Mouse (Mus musculus) G1E (cell line): ENCODE results near the gene Snx1. TPM values are rescaled to one million over a fixed set of nuclear protein-coding genes. Genes with fewer than 3 reads are reported as not detected.

ENCODE experiments used
- ATAC-seq: 2 replicates; pipeline ENCODE4 v1.8.0; 2016; ENCODE audit warnings: mild to moderate bottlenecking; ENCODE audit not compliant: insufficient number of reproducible peaks, poor library complexity, low FRiP score, severe bottlenecking; ENCODE audit errors: extremely low read depth
- DNase-seq: peaks from one replicate; pipeline ENCODE4 v3.0.0; 2012; ENCODE audit warnings: low spot score
- H3K27me3 ChIP-seq: 2 replicates; pipeline ENCODE4 v1.6.1; 2012; ENCODE audit warnings: mild to moderate bottlenecking, low read length, inconsistent platforms; ENCODE audit not compliant: insufficient read depth
- H3K36me3 ChIP-seq: replicated peaks from 2 replicates; pipeline ENCODE3; 2012; ENCODE audit warnings: mild to moderate bottlenecking, inconsistent platforms
- H3K4me1 ChIP-seq: 2 replicates; pipeline ENCODE4 v1.6.1; 2012; ENCODE audit warnings: low read depth, low read length, inconsistent platforms, mixed read lengths; ENCODE audit not compliant: insufficient read depth
- H3K4me3 ChIP-seq: 2 replicates; pipeline ENCODE4 v1.5.1; 2012; ENCODE audit warnings: low read depth, mild to moderate bottlenecking, inconsistent platforms, low read length, moderate library complexity, mixed read lengths
- H3K9me3 ChIP-seq: replicated peaks from 2 replicates; pipeline ENCODE4 v1.6.1; 2012; ENCODE audit warnings: inconsistent platforms
- CTCF ChIP-seq: IDR thresholded peaks from 2 replicates; pipeline ENCODE4 v1.5.1; 2012; ENCODE audit warnings: low read depth, low read length, inconsistent platforms, mixed read lengths
- GATA1 ChIP-seq: IDR thresholded peaks from 2 replicates; pipeline ENCODE4 v1.6.1; 2012; ENCODE audit warnings: borderline replicate concordance, low read length, inconsistent platforms, mixed read lengths
- GATA2 ChIP-seq: IDR thresholded peaks from 2 replicates; pipeline ENCODE4 v1.6.1; 2012; ENCODE audit warnings: low read depth, low read length, inconsistent platforms, borderline replicate concordance
- POLR2AphosphoS5 ChIP-seq: IDR thresholded peaks from 2 replicates; pipeline ENCODE4 v1.6.1; 2012; ENCODE audit warnings: low read depth, low read length, inconsistent platforms; ENCODE audit not compliant: insufficient replicate concordance
- TAL1 ChIP-seq: conservative IDR thresholded peaks from 2 replicates; pipeline ENCODE4 v1.6.1; 2012; ENCODE audit warnings: low read depth, low read length, inconsistent platforms, mixed read lengths
- polyA plus RNA-seq: library from polyadenylated mRNA; stranded (reverse); fragments of >175 nt; gene quantifications from 2 replicates; pipeline ENCODE4 v1.2.3, GENCODE M21; 2012
- total RNA-seq, 2 experiments: library from RNA; stranded (forward) in 1 of 2; stranded (reverse) in 1 of 2; fragments of 200-1000 nt in 1 of 2; fragments of >200 nt in 1 of 2; fragmentation: Nextera tagmentation in 1 of 2; gene quantifications; 2 replicates each; pipeline ENCODE4 v1.2.3; 2014 to 2017

Snx1 gene
- total and polyA plus RNA-seq, 3 experiments = 81.1 to 230 (median 227) TPM

- no peak for ATAC-seq
- DNase-seq = no peak
- Histone ChIP-seq H3K27me3 (no peaks in the 10 kb centered on the region), H3K4me1 (no peaks in the 10 kb centered on the region), H3K36me3 (peaks cover 69% of the 10 kb centered on the region), H3K4me3 (no peak overlapping the region), H3K9me3 (no peaks in the 10 kb centered on the region)
- TF ChIP-seq CTCF = no peak
- no peak for TF ChIP-seq POLR2AphosphoS5
- TF ChIP-seq GATA1 = no peak
- no peak for TF ChIP-seq GATA2
- no peak for TF ChIP-seq TAL1
Measured at GRCm38 (mm10) chr9:66040801-66041200, 85.6 kb downstream of the Snx1 start.

- Histone ChIP-seq H3K9me3 (no peaks in the 10 kb centered on the region), H3K4me3 (no peak overlapping the region), H3K27me3 (no peaks in the 10 kb centered on the region), H3K36me3 (peaks cover 79% of the 10 kb centered on the region), H3K4me1 (no peaks in the 10 kb centered on the region)
- ATAC-seq (no peak), DNase-seq (no peak)
- no peak for TF ChIP-seq GATA2
- TF ChIP-seq TAL1 = no peak
- no peak for TF ChIP-seq CTCF
- no peak for TF ChIP-seq GATA1
- no peak for TF ChIP-seq POLR2AphosphoS5
Measured at GRCm38 (mm10) chr9:66039290-66039689, 87.1 kb downstream of the Snx1 start.

GRCm38 (mm10) chr9:66038581-66038980 is 87.8 kb downstream of the Snx1 start:
- peaks cover 81% of the 10 kb centered on the region for H3K36me3 ChIP-seq
- no peak for TF ChIP-seq POLR2AphosphoS5
- no peak for TF ChIP-seq GATA2
- TF ChIP-seq TAL1 = no peak
- TF ChIP-seq GATA1 = no peak
- no peak for TF ChIP-seq CTCF
- H3K27me3 ChIP-seq = no peaks in the 10 kb centered on the region
- no peak overlapping the region for H3K4me3 ChIP-seq
- ATAC-seq = no peak
- H3K9me3 ChIP-seq = no peaks in the 10 kb centered on the region
- no peaks in the 10 kb centered on the region for H3K4me1 ChIP-seq
- no peak for DNase-seq

Other genes with a start within 250 kb of the Snx1 start
- 28.9 and 39.3 TPM in 2 replicates for gene Pclaf, start 236.3 kb downstream of the Snx1 start, total RNA-seq (2014; fragmentation: Nextera tagmentation)
- gene Pclaf, start 236.3 kb downstream of the Snx1 start, total RNA-seq (2017) = 95.3 and 99.4 TPM in 2 replicates
- 1.3 and 2.4 TPM in 2 replicates for gene Pclaf, start 236.3 kb downstream of the Snx1 start, polyA plus RNA-seq
- 31.9 and 40.5 TPM in 2 replicates for gene Trip4, start 217.8 kb downstream of the Snx1 start, total RNA-seq (2014; fragmentation: Nextera tagmentation)
- 24.4 and 24.7 TPM in 2 replicates for gene Trip4, start 217.8 kb downstream of the Snx1 start, total RNA-seq (2017)
- 2.6 and 5.2 TPM in 2 replicates for gene Trip4, start 217.8 kb downstream of the Snx1 start, polyA plus RNA-seq
- 63.9 and 81.9 TPM in 2 replicates for gene Csnk1g1, start 217.7 kb downstream of the Snx1 start, total RNA-seq (2014; fragmentation: Nextera tagmentation)
- 25.4 and 34.1 TPM in 2 replicates for gene Csnk1g1, start 217.7 kb downstream of the Snx1 start, total RNA-seq (2017)
- 8.7 and 9.5 TPM in 2 replicates for gene Csnk1g1, start 217.7 kb downstream of the Snx1 start, polyA plus RNA-seq
- 261 and 293 TPM in 2 replicates for gene Ppib, start 66.4 kb downstream of the Snx1 start, total RNA-seq (2014; fragmentation: Nextera tagmentation)
- 400 and 413 TPM in 2 replicates for gene Ppib, start 66.4 kb downstream of the Snx1 start, total RNA-seq (2017)
- 60.8 and 112 TPM in 2 replicates for gene Ppib, start 66.4 kb downstream of the Snx1 start, polyA plus RNA-seq
- 15.0 TPM in 1 of 2 replicates, not detected in the other for gene Snx22, start 56.9 kb downstream of the Snx1 start, total RNA-seq (2014; fragmentation: Nextera tagmentation)
- gene Snx22, start 56.9 kb downstream of the Snx1 start, total RNA-seq (2017) = 0.41 and 0.49 TPM in 2 replicates
- not detected in 2 replicates for gene Snx22, start 56.9 kb downstream of the Snx1 start, polyA plus RNA-seq
- gene Ciao2a, start within 50 bp of the Snx1 start, total RNA-seq (2014; fragmentation: Nextera tagmentation) = 176 and 189 TPM in 2 replicates
- 258 and 270 TPM in 2 replicates for gene Ciao2a, start within 50 bp of the Snx1 start, total RNA-seq (2017)
- gene Ciao2a, start within 50 bp of the Snx1 start, polyA plus RNA-seq = 15.9 and 30.0 TPM in 2 replicates
- 7.5 and 9.7 TPM in 2 replicates for gene Dapk2, start 31.6 kb upstream of the Snx1 start, total RNA-seq (2014; fragmentation: Nextera tagmentation)
- 24.4 TPM in 2 replicates for gene Dapk2, start 31.6 kb upstream of the Snx1 start, total RNA-seq (2017)
- gene Dapk2, start 31.6 kb upstream of the Snx1 start, polyA plus RNA-seq = 9.8 and 10.3 TPM in 2 replicates
- 99.8 and 160 TPM in 2 replicates for gene Herc1, start 223.9 kb upstream of the Snx1 start, total RNA-seq (2014; fragmentation: Nextera tagmentation)
- 91.7 and 105 TPM in 2 replicates for gene Herc1, start 223.9 kb upstream of the Snx1 start, total RNA-seq (2017)
- 4.0 and 7.0 TPM in 2 replicates for gene Herc1, start 223.9 kb upstream of the Snx1 start, polyA plus RNA-seq